Mouse (Mus musculus): Measurements from ENCODE around the gene Prkce. TPM values are rescaled to one million over a fixed set of nuclear protein-coding genes. Genes with fewer than 3 reads are reported as not detected.

Gene Prkce
- total RNA-seq, 1 experiment from 2014 or later, result 6.4 TPM

- no peak for ATAC-seq (replicated peaks; ENCODE audit: low read depth, poor library complexity, severe bottlenecking)
Observed at GRCm38 (mm10) chr17:86392475-86392874, 224.9 kb downstream of the Prkce start.

- ATAC-seq (replicated peaks; ENCODE audit: low read depth, poor library complexity, severe bottlenecking), result no peak
Observed at GRCm38 (mm10) chr17:86393191-86393590, 225.6 kb downstream of the Prkce start.

GRCm38 (mm10) chr17:86397097-86397496 is 229.5 kb downstream of the Prkce start:
- no peak for ATAC-seq (replicated peaks; ENCODE audit: low read depth, poor library complexity, severe bottlenecking)

GRCm38 (mm10) chr17:86397647-86398046 is 230.1 kb downstream of the Prkce start:
- no peak for ATAC-seq (replicated peaks; ENCODE audit: low read depth, poor library complexity, severe bottlenecking)

GRCm38 (mm10) chr17:86398226-86398625 is 230.6 kb downstream of the Prkce start:
- ATAC-seq (replicated peaks; ENCODE audit: low read depth, poor library complexity, severe bottlenecking), result no peak

- no peak for ATAC-seq (replicated peaks; ENCODE audit: low read depth, poor library complexity, severe bottlenecking)
Observed at GRCm38 (mm10) chr17:86400032-86400431, 232.4 kb downstream of the Prkce start.

GRCm38 (mm10) chr17:86404795-86405501 is 237.4 kb downstream of the Prkce start:
- ATAC-seq (replicated peaks; ENCODE audit: low read depth, poor library complexity, severe bottlenecking), result no peak

- ATAC-seq (replicated peaks; ENCODE audit: low read depth, poor library complexity, severe bottlenecking), result peak; percentile 79
Observed at GRCm38 (mm10) chr17:86405644-86406043, 238.1 kb downstream of the Prkce start.

GRCm38 (mm10) chr17:86407921-86408613 is 240.5 kb downstream of the Prkce start:
- no peak for ATAC-seq (replicated peaks; ENCODE audit: low read depth, poor library complexity, severe bottlenecking)

- ATAC-seq (replicated peaks; ENCODE audit: low read depth, poor library complexity, severe bottlenecking), result no peak
Observed at GRCm38 (mm10) chr17:86408614-86409006, 241.0 kb downstream of the Prkce start.

GRCm38 (mm10) chr17:86409485-86409884 is 241.9 kb downstream of the Prkce start:
- peak; percentile 37 for ATAC-seq (replicated peaks; ENCODE audit: low read depth, poor library complexity, severe bottlenecking)

GRCm38 (mm10) chr17:86410496-86410895 is 242.9 kb downstream of the Prkce start:
- ATAC-seq (replicated peaks; ENCODE audit: low read depth, poor library complexity, severe bottlenecking), result no peak

GRCm38 (mm10) chr17:86412141-86412540 is 244.6 kb downstream of the Prkce start:
- no peak for ATAC-seq (replicated peaks; ENCODE audit: low read depth, poor library complexity, severe bottlenecking)

- no peak for ATAC-seq (replicated peaks; ENCODE audit: low read depth, poor library complexity, severe bottlenecking)
Observed at GRCm38 (mm10) chr17:86414608-86415007, 247.0 kb downstream of the Prkce start.

GRCm38 (mm10) chr17:86415989-86416388 is 248.4 kb downstream of the Prkce start:
- ATAC-seq (replicated peaks; ENCODE audit: low read depth, poor library complexity, severe bottlenecking), result no peak

- no peak for ATAC-seq (replicated peaks; ENCODE audit: low read depth, poor library complexity, severe bottlenecking)
Observed at GRCm38 (mm10) chr17:86418334-86418733, 250.7 kb downstream of the Prkce start.

- ATAC-seq (replicated peaks; ENCODE audit: low read depth, poor library complexity, severe bottlenecking), result no peak
Observed at GRCm38 (mm10) chr17:86419199-86419598, 251.6 kb downstream of the Prkce start.

- ATAC-seq (replicated peaks; ENCODE audit: low read depth, poor library complexity, severe bottlenecking), result no peak
Observed at GRCm38 (mm10) chr17:86420646-86421338, 253.2 kb downstream of the Prkce start.

GRCm38 (mm10) chr17:86422023-86422422 is 254.4 kb downstream of the Prkce start:
- no peak; the same call in 1 of the 2 replicates for ATAC-seq (replicated peaks; ENCODE audit: low read depth, poor library complexity, severe bottlenecking)

- no peak for ATAC-seq (replicated peaks; ENCODE audit: low read depth, poor library complexity, severe bottlenecking)
Observed at GRCm38 (mm10) chr17:86429877-86430276, 262.3 kb downstream of the Prkce start.

GRCm38 (mm10) chr17:86433117-86433516 is 265.5 kb downstream of the Prkce start:
- no peak for ATAC-seq (replicated peaks; ENCODE audit: low read depth, poor library complexity, severe bottlenecking)
